Mouse (Mus musculus) intestine, embryonic 15.5 days (tissue): ENCODE results near the gene Sntb2. TPM values are rescaled to one million over a fixed set of nuclear protein-coding genes. Genes with fewer than 3 reads are reported as not detected.
A peak's percentile ranks its signal among the peaks of the same experiment; 100 is the strongest.
"Not testable (repeated sequence)": the region's sequence is repeated elsewhere in the genome, so short reads cannot be mapped to it uniquely, and the experiment has no call there.

ENCODE experiments used
- ATAC-seq: fragments of 200-750 bp; cut with Nextera tagmentation; 2 replicates; pipeline ENCODE4 v1.8.0; 2017; ENCODE audit warnings: moderate TSS enrichment, moderate library complexity
- H3K27ac ChIP-seq: fragments of 300-500 bp; sonication (generic); 2 replicates; pipeline ENCODE4 v1.5.1; 2015; ENCODE audit warnings: mild to moderate bottlenecking, inconsistent platforms
- H3K27me3 ChIP-seq: fragments of 300-500 bp; sonication (generic); replicated peaks from 2 replicates; pipeline ENCODE4 v1.6.1; 2015; ENCODE audit warnings: inconsistent platforms
- H3K36me3 ChIP-seq: fragments of 300-500 bp; sonication (generic); 2 replicates; pipeline ENCODE4 v1.6.1; 2015; ENCODE audit warnings: inconsistent platforms
- H3K4me1 ChIP-seq: fragments of 300-500 bp; sonication (generic); replicated peaks from 2 replicates; pipeline ENCODE4 v1.6.1; 2015; ENCODE audit warnings: inconsistent platforms
- H3K4me2 ChIP-seq: fragments of 300-500 bp; sonication (generic); replicated peaks from 2 replicates; pipeline ENCODE4 v1.6.1; 2015; ENCODE audit warnings: mild to moderate bottlenecking, inconsistent platforms
- H3K4me3 ChIP-seq: fragments of 300-500 bp; sonication (generic); replicated peaks from 2 replicates; pipeline ENCODE4 v1.5.1; 2015; ENCODE audit warnings: inconsistent platforms
- H3K9ac ChIP-seq: fragments of 300-500 bp; sonication (generic); 2 replicates; pipeline ENCODE4 v1.6.1; 2015; ENCODE audit warnings: inconsistent platforms
- H3K9me3 ChIP-seq: fragments of 300-500 bp; sonication (generic); 2 replicates; pipeline ENCODE4 v1.6.1; 2016; ENCODE audit warnings: inconsistent platforms
- WGBS: fragments of 180-500 bp; shearing (Covaris S2); methylation state at CpG from one replicate; pipeline ENCODE4 v1.1.7; 2015; 5-methylcytosine and 5-hydroxymethylcytosine counted together
- polyA plus RNA-seq: library from polyadenylated mRNA; unstranded; fragments of >200 nt; fragmentation: Nextera tagmentation; extraction: Ambion mirVana; gene quantifications from 2 replicates; pipeline ENCODE4 v1.2.1, GENCODE M21; 2015

The Sntb2 gene
- polyA plus RNA-seq, 1 experiment from 2014 or later, result 11.4 TPM

- no peak overlapping the region for H3K27ac ChIP-seq
- ATAC-seq, result no peak
- WGBS, result 74% methylated on average over 9 of the region's 9 CpGs
Measured at GRCm38 (mm10) chr8:106985404-106985821, 49.9 kb downstream of the Sntb2 start.

GRCm38 (mm10) chr8:106985951-106986350 is 50.4 kb downstream of the Sntb2 start:
- H3K4me3 ChIP-seq, result no peak overlapping the region
- H3K4me1 ChIP-seq, result no peaks in the 10 kb centered on the region
- no peak for ATAC-seq
- no peak overlapping the region for H3K27ac ChIP-seq
- no peak overlapping the region for H3K4me2 ChIP-seq
- H3K9ac ChIP-seq, result no peak overlapping the region
- H3K9me3 ChIP-seq, result no peaks in the 10 kb centered on the region
- no peaks in the 10 kb centered on the region for H3K27me3 ChIP-seq
- H3K36me3 ChIP-seq, result no peaks in the 10 kb centered on the region

More at GRCm38 (mm10) chr8:106985404-106985821, 49.9 kb downstream of the Sntb2 start:
- Histone ChIP-seq H3K4me2 (no peak overlapping the region), H3K9me3 (no peaks in the 10 kb centered on the region), H3K4me1 (no peaks in the 10 kb centered on the region), H3K27me3 (no peaks in the 10 kb centered on the region), H3K4me3 (no peak overlapping the region), H3K36me3 (no peaks in the 10 kb centered on the region), H3K9ac (no peak overlapping the region)

- H3K27ac ChIP-seq, result no peak overlapping the region
- H3K4me1 ChIP-seq, result no peaks in the 10 kb centered on the region
- H3K4me3 ChIP-seq, result no peak overlapping the region
- H3K9me3 ChIP-seq, result no peaks in the 10 kb centered on the region
- ATAC-seq, result no peak
- H3K36me3 ChIP-seq, result peaks cover 3% of the 10 kb centered on the region; the same call in 1 of the 2 replicates
- no peaks in the 10 kb centered on the region for H3K27me3 ChIP-seq
- H3K4me2 ChIP-seq, result no peak overlapping the region
- H3K9ac ChIP-seq, result no peak overlapping the region
Measured at GRCm38 (mm10) chr8:106987557-106987956, 52.0 kb downstream of the Sntb2 start.

- Histone ChIP-seq H3K4me1 (no peaks in the 10 kb centered on the region), H3K9me3 (no peaks in the 10 kb centered on the region), H3K27ac (no peak overlapping the region), H3K9ac (no peak overlapping the region), H3K27me3 (no peaks in the 10 kb centered on the region), H3K4me3 (no peak overlapping the region), H3K4me2 (no peak overlapping the region), H3K36me3 (peaks cover 3% of the 10 kb centered on the region; the same call in 1 of the 2 replicates)
- ATAC-seq, result no peak
- 92% methylated on average over 7 of the region's 7 CpGs for WGBS
Measured at GRCm38 (mm10) chr8:106991393-106991792, 55.8 kb downstream of the Sntb2 start.

GRCm38 (mm10) chr8:106996339-106996738 is 60.8 kb downstream of the Sntb2 start:
- H3K27me3 ChIP-seq, ATAC-seq, H3K36me3 ChIP-seq, H3K9me3 ChIP-seq, H3K9ac ChIP-seq, H3K4me1 ChIP-seq, H3K4me2 ChIP-seq, H3K4me3 ChIP-seq, H3K27ac ChIP-seq: not testable (repeated sequence)
- WGBS, result 87% methylated on average over 4 of the region's 4 CpGs

GRCm38 (mm10) chr8:106997416-106997815 is 61.9 kb downstream of the Sntb2 start:
- Histone ChIP-seq H3K36me3 (no peaks in the 10 kb centered on the region; the same call in 1 of the 2 replicates), H3K9ac (no peak overlapping the region), H3K27me3 (no peaks in the 10 kb centered on the region), H3K4me2 (no peak overlapping the region), H3K4me3 (no peak overlapping the region), H3K4me1 (no peaks in the 10 kb centered on the region), H3K27ac (no peak overlapping the region), H3K9me3 (no peaks in the 10 kb centered on the region)
- 88% methylated on average over 4 of the region's 4 CpGs for WGBS
- ATAC-seq, result no peak

- Histone ChIP-seq H3K4me1 (no peaks in the 10 kb centered on the region), H3K27ac (no peak overlapping the region), H3K36me3 (peaks cover 3% of the 10 kb centered on the region; the same call in 1 of the 2 replicates), H3K9me3 (no peaks in the 10 kb centered on the region), H3K27me3 (no peaks in the 10 kb centered on the region), H3K4me2 (no peak overlapping the region), H3K4me3 (no peak overlapping the region), H3K9ac (no peak overlapping the region)
- WGBS, result 80% methylated on average over 1 of the region's 1 CpGs
- no peak for ATAC-seq
Measured at GRCm38 (mm10) chr8:106999068-106999467, 63.5 kb downstream of the Sntb2 start.

GRCm38 (mm10) chr8:107002532-107002931 is 67.0 kb downstream of the Sntb2 start:
- H3K27me3 ChIP-seq, result no peaks in the 10 kb centered on the region
- no peaks in the 10 kb centered on the region for H3K9me3 ChIP-seq
- no peaks in the 10 kb centered on the region for H3K4me1 ChIP-seq
- H3K9ac ChIP-seq, result no peak overlapping the region
- peak; percentile 88 for ATAC-seq
- H3K4me3 ChIP-seq, result no peak overlapping the region
- no peak overlapping the region for H3K27ac ChIP-seq
- WGBS, result 18% methylated on average over 5 of the region's 5 CpGs
- no peak overlapping the region for H3K4me2 ChIP-seq
- peaks cover 3% of the 10 kb centered on the region; the same call in 1 of the 2 replicates for H3K36me3 ChIP-seq

- H3K36me3 ChIP-seq, result 0 out of 2 replicates have a peak, but pooled peaks cover 16% of the 10 kb centered on the region
- no peak overlapping the region for H3K27ac ChIP-seq
- no peak for ATAC-seq
- no peaks in the 10 kb centered on the region for H3K27me3 ChIP-seq
- no peak overlapping the region for H3K4me2 ChIP-seq
- WGBS, result 83% methylated on average over 3 of the region's 3 CpGs
- H3K4me3 ChIP-seq, result no peak overlapping the region
- no peaks in the 10 kb centered on the region for H3K4me1 ChIP-seq
- no peaks in the 10 kb centered on the region for H3K9me3 ChIP-seq
- H3K9ac ChIP-seq, result no peak overlapping the region
Measured at GRCm38 (mm10) chr8:107007795-107008194, 72.2 kb downstream of the Sntb2 start.

- Histone ChIP-seq H3K9ac (no peak overlapping the region), H3K27me3 (no peaks in the 10 kb centered on the region), H3K27ac (no peak overlapping the region), H3K9me3 (no peaks in the 10 kb centered on the region), H3K4me1 (no peaks in the 10 kb centered on the region), H3K4me2 (no peak overlapping the region), H3K4me3 (no peak overlapping the region), H3K36me3 (0 out of 2 replicates have a peak, but pooled peaks cover 12% of the 10 kb centered on the region)
- no peak for ATAC-seq
- 89% methylated on average over 2 of the region's 2 CpGs for WGBS
Measured at GRCm38 (mm10) chr8:107012666-107013065, 77.1 kb downstream of the Sntb2 start.

GRCm38 (mm10) chr8:107014915-107015314 is 79.4 kb downstream of the Sntb2 start:
- Histone ChIP-seq H3K4me3 (no peak overlapping the region), H3K4me2 (no peak overlapping the region), H3K9me3 (no peaks in the 10 kb centered on the region), H3K9ac (no peak overlapping the region), H3K27ac (no peak overlapping the region), H3K27me3 (no peaks in the 10 kb centered on the region), H3K36me3 (0 out of 2 replicates have a peak, but pooled peaks cover 6% of the 10 kb centered on the region), H3K4me1 (no peaks in the 10 kb centered on the region)
- ATAC-seq, result no peak
- 78% methylated on average over 1 of the region's 1 CpGs for WGBS

- H3K9me3 ChIP-seq, result no peaks in the 10 kb centered on the region
- no peaks in the 10 kb centered on the region for H3K36me3 ChIP-seq
- whole genome bisulfite sequencing, result 89% methylated on average over 8 of the region's 8 CpGs
Measured at GRCm38 (mm10) chr8:107023479-107023878, 87.9 kb downstream of the Sntb2 start.

GRCm38 (mm10) chr8:107029310-107029709 is 93.8 kb downstream of the Sntb2 start:
- WGBS, result 73% methylated on average over 3 of the region's 3 CpGs
- ATAC-seq, result no peak
- Histone ChIP-seq H3K4me1 (peaks cover 10% of the 10 kb centered on the region), H3K4me3 (no peak overlapping the region), H3K36me3 (no peaks in the 10 kb centered on the region), H3K27me3 (no peaks in the 10 kb centered on the region), H3K4me2 (no peak overlapping the region), H3K9me3 (no peaks in the 10 kb centered on the region), H3K9ac (no peak overlapping the region), H3K27ac (no peak overlapping the region)

More at GRCm38 (mm10) chr8:107023479-107023878, 87.9 kb downstream of the Sntb2 start:
- H3K27ac ChIP-seq, result no peak overlapping the region
- ATAC-seq, result no peak
- H3K9ac ChIP-seq, result no peak overlapping the region
- H3K4me3 ChIP-seq, result no peak overlapping the region
- H3K4me1 ChIP-seq, result no peaks in the 10 kb centered on the region
- no peaks in the 10 kb centered on the region for H3K27me3 ChIP-seq
- no peak overlapping the region for H3K4me2 ChIP-seq
